Mouse (Mus musculus) heart, adult 11 months (tissue): Measurements from ENCODE around the gene Rpl39l.
"Not testable (repeated sequence)": the region's sequence is repeated elsewhere in the genome, so short reads cannot be mapped to it uniquely, and the experiment has no call there.

Source experiments
- DNase-seq: peaks from one replicate; pipeline ENCODE4 v3.0.0; 2022

Rpl39l gene

DNA sequence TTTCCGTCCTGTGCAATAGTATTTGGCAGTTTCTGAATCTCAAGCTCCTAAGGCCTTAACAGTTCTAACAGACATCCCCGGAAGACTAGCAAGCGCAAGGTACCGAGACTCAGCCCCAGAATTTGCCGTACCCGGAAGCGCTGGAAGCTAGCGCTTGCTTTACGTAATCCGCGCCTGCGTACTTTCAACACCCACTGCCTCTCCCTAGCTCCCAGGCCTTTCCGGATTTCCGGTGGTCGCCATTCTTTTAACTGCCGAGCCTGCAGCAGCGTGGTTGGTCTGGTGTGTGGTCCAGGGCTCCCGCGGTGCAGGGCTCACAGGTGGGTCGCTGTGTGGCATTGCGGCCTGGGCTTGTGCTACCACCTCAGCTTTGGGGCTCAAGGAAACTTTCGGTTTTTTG lies at the start of gene Rpl39l:
Gene Rpl39l (plus strand): TSS at position 222 of the 400 bp plus-strand sequence.
- DNase-seq: peak; percentile 79

DNA sequence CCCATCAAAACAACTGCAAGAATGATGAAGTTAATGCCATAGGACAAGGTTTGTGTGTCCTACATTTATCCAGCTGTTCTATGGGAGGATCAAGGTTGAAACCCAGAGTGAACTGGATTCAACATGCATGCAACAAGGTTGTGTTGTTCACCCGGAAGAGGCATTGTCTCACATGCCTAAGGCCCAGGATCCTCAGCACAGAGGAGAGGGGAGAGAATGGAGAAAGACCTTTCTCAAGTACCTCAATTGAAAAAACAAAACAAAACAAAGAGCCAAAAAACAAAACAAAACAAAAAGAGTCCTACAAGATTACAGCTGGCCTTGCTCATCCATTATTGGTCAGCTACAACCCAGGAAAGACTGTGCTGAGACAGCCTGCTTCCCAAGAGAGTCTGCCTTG lies 42.4 kb upstream of the Rpl39l start:
- DNase-seq: no peak

- no peak for DNase-seq
Observed at GRCm38 (mm10) chr16:10129052-10129911, 40.7 kb upstream of the Rpl39l start.

GRCm38 (mm10) chr16:10143166-10143565 lies 26.9 kb upstream of the Rpl39l start:
- peak; percentile 74 for DNase-seq

DNA sequence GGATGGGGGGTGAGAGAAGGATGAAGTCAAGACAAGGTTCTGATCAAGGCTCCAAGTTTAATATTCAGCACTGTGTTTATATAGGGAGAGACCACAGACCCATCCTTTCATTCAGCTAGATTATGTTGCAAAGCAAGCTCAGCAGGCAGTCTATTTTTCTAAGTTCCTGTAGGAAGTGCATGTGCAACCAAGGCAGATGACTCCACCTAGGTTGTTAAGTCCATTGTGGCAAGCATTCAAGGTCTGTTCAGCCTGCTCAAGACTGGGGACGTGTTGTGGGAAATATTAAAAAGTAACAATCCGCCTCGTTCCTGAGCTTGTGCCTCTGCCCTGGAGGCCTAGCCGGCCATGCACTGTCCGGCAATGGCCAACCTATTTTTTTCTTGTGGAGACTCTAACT lies 22.6 kb upstream of the Rpl39l start:
- peak; percentile 75 for DNase-seq

DNA sequence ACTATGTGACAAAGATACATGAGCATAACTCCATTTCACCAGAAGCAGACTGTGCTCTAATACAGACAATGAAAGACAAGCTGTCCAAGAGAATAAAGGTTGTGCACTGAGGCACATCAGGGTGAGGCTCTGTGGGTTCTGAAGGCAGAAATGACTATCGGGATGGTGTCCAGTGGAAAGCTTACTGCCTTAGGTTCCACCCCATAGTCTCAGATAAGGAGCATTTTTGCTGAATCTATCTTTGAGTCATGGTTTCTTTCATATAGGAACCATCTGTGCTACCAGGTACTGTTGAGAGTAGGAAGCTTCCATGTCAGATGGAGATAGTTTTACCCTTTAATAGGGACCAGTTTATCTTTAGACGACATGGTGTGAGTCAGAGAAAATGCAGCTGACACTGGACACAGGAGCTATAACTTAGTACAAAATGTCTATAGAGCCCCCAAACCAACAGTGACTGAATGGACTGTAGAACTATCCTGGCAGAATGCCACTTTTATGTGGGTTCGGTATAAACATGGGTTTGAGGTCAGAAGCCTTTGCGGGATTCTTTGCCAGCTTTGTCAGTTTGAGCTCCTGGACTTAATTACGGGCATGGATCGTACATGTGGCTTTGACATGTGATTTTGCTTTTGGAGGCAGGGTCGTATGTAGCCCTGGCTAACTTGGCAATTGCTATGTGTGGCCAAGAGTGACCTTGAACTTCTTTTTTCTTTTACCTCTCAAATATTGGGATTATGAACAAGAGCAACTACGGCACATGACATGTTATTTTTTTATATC lies 712 bp upstream of the Rpl39l start:
- DNase-seq: peak; percentile 62

- peak; percentile 39 for DNase-seq
Observed at GRCm38 (mm10) chr16:10171276-10171675, 1.2 kb downstream of the Rpl39l start.

DNA sequence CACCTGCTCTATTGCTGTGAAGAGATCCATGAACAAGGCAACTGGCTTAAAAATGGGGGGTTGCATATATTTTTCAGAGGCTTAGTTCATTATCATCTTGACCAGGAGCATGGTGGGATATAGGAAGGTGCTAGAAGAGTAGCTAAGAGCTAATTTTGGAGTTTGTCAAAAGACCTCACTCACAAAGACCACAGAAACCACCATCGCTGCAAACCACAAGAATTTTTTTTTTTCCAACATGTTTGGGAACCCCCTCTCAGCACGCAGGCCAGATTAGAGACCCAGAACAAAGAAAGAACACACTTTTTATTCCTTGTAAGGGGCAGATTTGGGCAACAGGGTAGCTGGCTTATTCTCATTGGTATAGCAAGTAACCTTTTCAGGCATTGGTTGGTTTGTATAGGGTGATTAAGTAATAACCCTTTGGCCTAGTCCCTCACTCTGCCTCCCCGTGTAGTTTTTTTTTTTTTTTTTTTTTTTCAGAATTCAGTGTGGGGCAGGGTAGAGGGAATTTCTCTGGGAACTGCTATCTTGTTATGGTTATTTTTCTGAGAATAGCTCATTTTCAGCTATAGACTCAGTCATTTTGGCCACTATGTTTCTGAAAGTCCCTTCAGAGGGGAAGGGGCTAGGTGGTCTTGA lies 2.3 kb downstream of the Rpl39l start:
- DNase-seq: peak; percentile 19

DNA sequence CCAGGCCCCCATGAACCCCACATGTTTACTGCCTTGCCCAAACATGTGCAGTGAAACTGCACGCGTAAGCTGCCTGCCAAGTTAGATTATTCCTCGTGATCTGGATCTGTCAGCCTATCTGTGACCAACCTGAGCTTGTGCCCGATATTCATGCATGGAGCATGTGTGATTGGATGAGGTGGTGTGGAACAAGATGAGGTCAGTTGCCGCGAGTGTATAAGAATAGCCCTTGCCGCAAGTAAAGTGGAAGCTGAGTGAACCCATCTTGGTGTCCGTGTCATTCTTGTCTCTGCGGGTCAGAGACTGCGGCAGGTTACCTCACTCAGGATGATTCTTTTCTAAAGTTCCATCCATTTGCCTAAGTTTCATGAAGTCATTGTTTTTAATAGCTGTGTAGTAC lies 17.4 kb downstream of the Rpl39l start:
- DNase-seq: peak; percentile 84

- DNase-seq: peak; percentile 99
Observed at GRCm38 (mm10) chr16:10192679-10193506, 22.9 kb downstream of the Rpl39l start, which contains the start of gene Atf7ip2. TSS of gene Atf7ip2 (plus strand) at chr16:10192712.

GRCm38 (mm10) chr16:10208777-10209176 lies 38.8 kb downstream of the Rpl39l start:
- no peak for DNase-seq

DNA sequence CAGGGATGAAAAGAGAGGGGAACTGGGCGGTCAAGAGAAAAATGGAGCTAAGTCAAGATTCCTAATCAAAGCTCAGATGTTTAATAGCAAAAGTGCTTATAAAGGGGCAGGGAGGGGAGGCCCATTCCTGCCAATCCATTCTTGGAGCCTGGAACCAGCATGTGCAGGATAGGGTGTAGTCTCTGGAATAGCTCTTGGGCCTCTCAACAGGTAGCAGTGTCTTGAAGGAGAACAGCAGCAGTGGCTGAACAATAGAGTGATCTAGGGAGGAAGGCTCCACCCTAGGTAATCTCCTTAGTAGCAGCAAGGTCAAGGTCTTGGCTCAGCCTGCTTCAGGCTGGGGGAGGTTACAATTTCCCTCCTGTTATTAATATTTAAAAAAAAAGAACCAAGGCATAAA lies 46.3 kb downstream of the Rpl39l start:
- DNase-seq: peak; percentile 49

DNA sequence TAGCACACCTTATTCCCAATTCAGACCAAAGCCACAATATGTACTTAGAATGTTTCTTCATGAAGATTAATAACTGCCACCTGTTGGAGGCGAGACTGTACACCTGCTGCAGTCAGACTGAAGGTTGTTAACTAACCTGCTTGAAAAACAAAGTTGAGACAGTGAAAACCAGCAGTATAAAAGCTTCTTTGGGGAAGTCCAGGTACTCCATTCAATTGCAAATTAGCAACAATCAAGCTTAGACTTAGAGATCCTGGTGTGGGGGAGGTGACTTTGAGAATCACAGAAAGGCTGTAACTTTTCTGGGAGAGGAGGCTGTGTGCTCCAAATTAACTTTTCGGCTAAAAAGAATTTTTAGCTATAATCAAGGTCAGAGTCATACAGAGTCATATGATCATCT lies 47.0 kb downstream of the Rpl39l start:
- DNase-seq: not testable (repeated sequence)
